Mouse (Mus musculus): ENCODE measurements around the gene Akt2. TPM values are rescaled to one million over a fixed set of nuclear protein-coding genes. Genes with fewer than 3 reads are reported as not detected.

The Akt2 gene
- total RNA-seq (2021) = 100 to 1,000 TPM; 115 to 116 TPM
- long read RNA-seq, experiment 1, full-length matches to known transcripts = 119 of 178 reads
- long read RNA-seq, experiment 1, partial matches to known transcripts = 27 of 178 reads
- long read RNA-seq, experiment 1, other reads (novel, unspliced or antisense) = 32 of 178 reads
- long read RNA-seq, experiment 2, full-length matches to known transcripts = 113 of 170 reads
- long read RNA-seq, experiment 2, partial matches to known transcripts = 21 of 170 reads
- long read RNA-seq, experiment 2, other reads (novel, unspliced or antisense) = 36 of 170 reads

GRCm38 (mm10) chr7:27591266-27592216 lies at the start of gene Akt2:
Gene Akt2, plus strand, starts transcription at chr7:27591552.
- H3K27ac ChIP-seq = peak within 1 kb of the TSS; percentile 99
- peak; percentile 91 for DNase-seq (ENCODE audit: extremely low spot score in 1 of 2, low spot score in 2 of 2)
- H3K4me3 ChIP-seq = peak within 1 kb of the TSS; percentile 73
- peak; percentile 1; the same call in 1 of the 2 replicates for TF ChIP-seq CTCF (IDR thresholded peaks at IDR 0.05)
- intact Hi-C loops (cut with DNase I) = loop anchor here (1.0 to 5.0 kb wide), 2 partner anchors 10 to 99 kb away; no protein-coding TSS in a partner anchor

- H3K4me3 ChIP-seq = peak overlapping the region; percentile 73
- DNase-seq (ENCODE audit: extremely low spot score in 1 of 2, low spot score in 2 of 2) = no peak
- TF ChIP-seq CTCF (IDR thresholded peaks at IDR 0.05) = no peak
- peak overlapping the region; percentile 97 for H3K27ac ChIP-seq
- intact Hi-C loops (cut with DNase I) = no loop called here
These were observed 49.4 kb upstream of the Akt2 start for GRCm38 (mm10) chr7:27541922-27542321.

DNA sequence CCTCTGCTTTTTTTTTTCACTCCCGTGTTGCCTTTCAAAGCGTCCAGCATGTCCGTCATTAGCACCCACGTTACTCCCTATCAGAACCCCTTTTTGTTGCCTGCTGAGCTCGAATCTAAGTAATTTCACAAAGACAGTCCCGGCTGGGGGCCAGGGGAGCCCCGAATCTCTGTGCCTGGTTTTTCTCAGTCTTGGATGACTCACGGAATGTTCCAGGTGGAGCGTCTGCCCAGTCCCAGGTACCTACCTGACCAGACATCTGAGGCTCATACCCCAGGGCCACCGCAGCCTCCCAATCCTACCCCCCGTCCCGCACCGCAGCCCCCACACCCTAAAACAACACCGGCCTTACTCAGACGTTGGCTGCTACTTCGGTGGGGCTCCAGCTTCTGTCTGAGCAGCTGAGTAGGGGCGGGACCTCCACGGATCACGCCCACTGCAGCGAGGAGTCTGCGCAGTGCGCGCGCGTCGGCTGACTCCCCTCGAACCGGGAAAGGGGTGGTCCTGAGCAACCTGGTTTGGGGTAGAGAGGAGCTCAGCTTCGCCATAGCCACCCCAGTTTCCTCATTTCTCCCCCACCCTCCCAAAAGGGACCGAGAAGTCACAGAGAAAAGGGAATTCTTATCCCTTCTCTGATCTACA lies 48.8 kb upstream of the Akt2 start:
- no peak for TF ChIP-seq CTCF (IDR thresholded peaks at IDR 0.05)

GRCm38 (mm10) chr7:27543065-27543464 lies 48.3 kb upstream of the Akt2 start:
- H3K27ac ChIP-seq = peak overlapping the region; percentile 97
- DNase-seq (ENCODE audit: extremely low spot score in 1 of 2, low spot score in 2 of 2) = no peak
- peak overlapping the region; percentile 73 for H3K4me3 ChIP-seq
- no peak for TF ChIP-seq CTCF (IDR thresholded peaks at IDR 0.05)
- intact Hi-C loops (cut with DNase I) = no loop called here

More for the DNA sequence above, 48.8 kb upstream of the Akt2 start:
- intact Hi-C loops (cut with DNase I) = no loop called here
- peak; percentile 90 to 91 for DNase-seq (ENCODE audit: extremely low spot score in 1 of 2, low spot score in 2 of 2)
- Histone ChIP-seq H3K27ac (peak overlapping the region; percentile 97), H3K4me3 (peak overlapping the region; percentile 73)

GRCm38 (mm10) chr7:27543851-27544250 lies 47.5 kb upstream of the Akt2 start:
- no peak for TF ChIP-seq CTCF (IDR thresholded peaks at IDR 0.05)
- no peak for DNase-seq (ENCODE audit: extremely low spot score in 1 of 2, low spot score in 2 of 2)
- intact Hi-C loops (cut with DNase I) = no loop called here
- Histone ChIP-seq H3K4me3 (no peak overlapping the region), H3K27ac (peak overlapping the region; percentile 97)

- no peak overlapping the region for H3K4me3 ChIP-seq
- no peak for DNase-seq (ENCODE audit: extremely low spot score in 1 of 2, low spot score in 2 of 2)
- no peak for TF ChIP-seq CTCF (IDR thresholded peaks at IDR 0.05)
- intact Hi-C loops (cut with DNase I) = no loop called here
- H3K27ac ChIP-seq = peak overlapping the region; percentile 29
These were observed 46.5 kb upstream of the Akt2 start for GRCm38 (mm10) chr7:27544675-27545370.

DNA sequence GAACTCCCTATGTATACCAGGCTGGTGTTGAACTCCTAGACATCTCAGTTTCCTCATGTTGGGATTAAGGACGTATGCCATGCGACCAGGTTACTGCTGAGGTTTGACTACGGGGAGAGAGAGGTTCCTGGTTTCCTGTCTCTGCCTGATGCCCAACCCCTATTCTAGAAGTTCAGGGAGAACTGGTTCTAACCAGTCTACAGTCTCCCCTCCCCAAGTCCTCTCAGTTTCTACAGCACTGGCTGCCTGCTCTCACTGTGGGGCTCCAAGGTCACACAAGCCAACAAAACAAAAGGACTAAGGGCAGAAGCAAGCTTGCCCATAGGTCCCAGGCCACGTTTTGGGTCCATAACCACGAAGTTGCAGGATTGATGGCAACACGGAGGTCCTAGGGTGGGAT lies 41.8 kb upstream of the Akt2 start:
- TF ChIP-seq CTCF (IDR thresholded peaks at IDR 0.05) = no peak
- Histone ChIP-seq H3K27ac (no peak overlapping the region), H3K4me3 (no peak overlapping the region)
- intact Hi-C loops (cut with DNase I) = no loop called here
- no peak for DNase-seq (ENCODE audit: extremely low spot score in 1 of 2, low spot score in 2 of 2)

- Histone ChIP-seq H3K27ac (peak overlapping the region; percentile 85), H3K4me3 (peak overlapping the region; percentile 83)
- no peak for TF ChIP-seq CTCF (IDR thresholded peaks at IDR 0.05)
- DNase-seq (ENCODE audit: extremely low spot score in 1 of 2, low spot score in 2 of 2) = no peak
- intact Hi-C loops (cut with DNase I) = no loop called here
These were observed 39.3 kb upstream of the Akt2 start for GRCm38 (mm10) chr7:27552070-27552469.

DNA sequence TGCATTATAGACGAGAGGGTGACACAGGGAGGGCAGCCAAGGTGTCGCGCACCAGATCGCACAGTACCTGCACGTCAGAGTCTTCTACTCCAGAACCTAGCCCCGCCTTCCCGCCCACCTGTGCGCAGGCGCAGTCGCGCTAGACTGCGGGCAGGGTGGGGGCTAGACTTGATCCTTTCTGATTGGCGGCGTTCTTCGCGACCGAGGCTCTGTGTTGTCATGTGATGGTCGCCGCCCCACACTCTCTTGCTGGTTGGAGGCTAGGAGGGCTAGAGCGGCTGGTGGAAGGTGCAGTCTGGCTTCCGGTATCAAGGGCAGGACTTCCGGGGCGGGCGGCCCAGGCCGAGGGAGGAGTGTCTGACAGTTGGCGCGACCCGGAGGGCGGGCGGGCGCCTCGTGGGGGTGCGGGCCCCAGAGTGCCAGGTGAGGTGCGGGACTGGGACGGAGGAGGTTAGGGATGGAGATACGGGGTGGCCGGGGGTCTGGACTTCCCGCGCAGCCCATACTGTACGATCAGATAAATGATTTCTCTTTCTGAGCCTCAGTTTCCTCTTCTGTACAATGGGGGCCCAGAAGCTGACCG lies 38.3 kb upstream of the Akt2 start, which contains the start of the genes Pld3 and 2310022A10Rik:
Pld3 (minus strand) TSS at position 288 of the 583 bp plus-strand sequence.
2310022A10Rik (plus strand) TSS at position 303 of the 583 bp plus-strand sequence.
- DNase-seq (ENCODE audit: extremely low spot score in 1 of 2, low spot score in 2 of 2) = peak; percentile 97
- peak within 1 kb of the TSS; percentile 83 for H3K4me3 ChIP-seq
- peak within 1 kb of the TSS; percentile 85 for H3K27ac ChIP-seq
- intact Hi-C loops (cut with DNase I) = no loop called here
- no peak for TF ChIP-seq CTCF (IDR thresholded peaks at IDR 0.05)

DNA sequence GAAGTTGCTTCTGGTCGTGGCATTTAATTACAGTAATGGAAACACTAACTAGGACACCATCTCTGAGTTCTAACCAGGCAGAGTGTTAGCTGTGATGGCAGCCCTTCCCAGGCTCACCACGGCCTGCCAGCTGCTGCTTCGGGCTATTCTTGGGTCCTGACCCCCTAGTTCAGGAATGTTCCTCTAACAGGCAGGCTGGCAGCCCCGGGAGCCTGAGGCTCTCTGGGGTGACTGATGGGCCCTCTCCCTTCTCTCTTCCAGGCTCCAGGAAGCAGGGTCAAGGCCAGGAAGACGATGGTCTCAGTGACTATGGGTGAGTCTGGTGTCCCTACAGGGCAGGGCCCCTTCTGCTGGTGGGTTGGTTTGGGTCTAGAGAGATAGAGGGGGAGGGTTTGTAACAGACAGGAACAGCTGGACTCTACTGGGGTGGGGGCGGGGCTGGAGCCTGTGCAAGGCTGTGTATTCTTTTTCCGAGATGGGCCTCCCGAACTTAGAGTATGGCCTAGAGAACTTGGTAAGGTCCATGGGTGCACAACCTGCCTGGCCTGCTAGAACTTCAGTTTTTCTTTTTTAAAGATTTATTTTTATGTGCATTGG lies 31.0 kb upstream of the Akt2 start:
- intact Hi-C loops (cut with DNase I) = no loop called here
- Histone ChIP-seq H3K4me3 (no peak overlapping the region), H3K27ac (no peak overlapping the region)
- DNase-seq (ENCODE audit: extremely low spot score in 1 of 2, low spot score in 2 of 2) = no peak
- no peak for TF ChIP-seq CTCF (IDR thresholded peaks at IDR 0.05)
